Mouse (Mus musculus) erythroblast, embryonic 14.5 days (primary cell): ENCODE data around the gene Thap4. TPM values are rescaled to one million over a fixed set of nuclear protein-coding genes. Genes with fewer than 3 reads are reported as not detected.

Experiments used
- H3K27me3 ChIP-seq: 2 replicates; pipeline ENCODE4 v1.6.1; 2012; ENCODE audit warnings: inconsistent platforms; ENCODE audit not compliant: control insufficient read depth
- H3K36me3 ChIP-seq: 2 replicates; pipeline ENCODE4 v1.6.1; 2012; ENCODE audit warnings: mild to moderate bottlenecking, inconsistent platforms; ENCODE audit not compliant: control insufficient read depth
- H3K4me1 ChIP-seq: 2 replicates; pipeline ENCODE4 v1.6.1; 2012; ENCODE audit warnings: inconsistent platforms; ENCODE audit not compliant: control insufficient read depth
- H3K4me3 ChIP-seq: replicated peaks from 2 replicates; pipeline ENCODE3; 2012; ENCODE audit warnings: moderate library complexity, mild to moderate bottlenecking, inconsistent platforms
- H3K9me3 ChIP-seq: 2 replicates; pipeline ENCODE4 v1.6.1; 2012; ENCODE audit warnings: low read length, inconsistent platforms, mixed read lengths; ENCODE audit not compliant: control insufficient read depth
- GATA1 ChIP-seq: IDR thresholded peaks from 2 replicates; pipeline ENCODE4 v1.6.1; 2012; ENCODE audit warnings: low read length, inconsistent platforms, mixed read lengths
- TAL1 ChIP-seq: IDR thresholded peaks from 3 replicates; pipeline ENCODE4 v1.6.1; 2012; ENCODE audit warnings: low read length, inconsistent platforms, mixed read lengths
- polyA plus RNA-seq: library from polyadenylated mRNA; stranded (reverse); fragments of >175 nt; gene quantifications from 2 replicates; pipeline ENCODE4 v1.2.3, GENCODE M21; 2012

Gene Thap4
- polyA plus RNA-seq, 1 experiment, result 2.1 TPM

DNA sequence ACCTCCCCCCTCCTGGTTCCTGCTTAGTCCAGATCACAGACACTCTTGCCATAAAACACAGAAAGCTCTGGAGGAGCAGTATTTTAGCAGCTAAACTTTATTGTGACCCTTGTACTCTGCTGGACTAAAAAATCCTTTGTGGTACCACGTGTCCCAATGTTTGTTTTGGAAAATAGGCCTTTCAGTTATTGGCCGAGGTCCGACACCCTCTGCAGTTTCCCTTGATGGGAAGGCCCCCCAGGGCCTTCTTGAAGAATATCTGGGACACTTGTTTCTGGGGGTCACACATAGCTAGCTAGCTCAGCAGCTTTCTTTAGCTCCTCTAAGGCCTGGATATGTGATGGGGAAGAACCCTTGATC lies 67.7 kb downstream of the Thap4 start:
- Histone ChIP-seq H3K9me3 (no peaks in the 10 kb centered on the region; the same call in 1 of the 2 replicates), H3K4me1 (peaks cover 2% of the 10 kb centered on the region; the same call in 1 of the 2 replicates), H3K27me3 (peaks cover 48% of the 10 kb centered on the region), H3K4me3 (no peak overlapping the region), H3K36me3 (no peaks in the 10 kb centered on the region)
- no peak for TF ChIP-seq TAL1
- no peak for TF ChIP-seq GATA1

DNA sequence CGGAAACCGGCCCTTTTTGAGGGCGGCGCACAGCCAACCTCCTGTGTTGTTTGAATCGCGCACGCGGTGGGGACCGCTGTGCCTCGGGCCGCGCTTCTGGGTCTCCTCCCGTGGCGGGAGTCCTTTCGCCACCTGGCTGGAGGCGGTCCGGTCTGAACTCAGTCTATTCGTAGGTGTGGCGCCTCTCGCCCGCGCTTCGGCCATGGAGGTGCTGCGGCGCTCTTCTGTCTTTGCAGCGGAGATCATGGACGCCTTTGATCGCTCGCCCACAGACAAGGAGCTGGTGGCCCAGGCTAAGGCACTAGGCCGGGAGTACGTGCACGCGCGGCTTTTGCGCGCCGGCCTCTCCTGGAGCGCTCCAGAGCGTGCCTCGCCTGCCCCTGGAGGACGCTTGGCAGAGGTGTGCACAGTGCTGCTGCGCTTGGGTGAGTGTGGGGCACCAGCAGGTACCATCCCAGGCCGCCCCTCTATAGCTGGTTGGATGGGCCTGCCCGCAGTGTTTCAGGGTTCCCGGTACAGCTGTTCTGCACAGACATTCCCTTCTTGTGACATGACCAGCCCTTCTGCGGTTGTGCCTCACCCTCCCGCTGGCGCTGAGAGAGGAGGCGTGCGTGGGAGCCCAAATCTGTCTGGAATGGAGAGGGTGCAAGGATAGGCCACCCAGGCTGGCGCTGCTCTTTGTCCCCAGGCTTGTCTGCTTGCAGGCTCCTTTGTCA lies 68.3 kb downstream of the Thap4 start:
- peak overlapping the region; percentile 30 for H3K4me3 ChIP-seq
- peaks cover 48% of the 10 kb centered on the region for H3K27me3 ChIP-seq
- no peaks in the 10 kb centered on the region for H3K36me3 ChIP-seq
- peaks cover 2% of the 10 kb centered on the region; the same call in 1 of the 2 replicates for H3K4me1 ChIP-seq
- TF ChIP-seq TAL1, result no peak
- no peak for TF ChIP-seq GATA1
- no peaks in the 10 kb centered on the region; the same call in 1 of the 2 replicates for H3K9me3 ChIP-seq

DNA sequence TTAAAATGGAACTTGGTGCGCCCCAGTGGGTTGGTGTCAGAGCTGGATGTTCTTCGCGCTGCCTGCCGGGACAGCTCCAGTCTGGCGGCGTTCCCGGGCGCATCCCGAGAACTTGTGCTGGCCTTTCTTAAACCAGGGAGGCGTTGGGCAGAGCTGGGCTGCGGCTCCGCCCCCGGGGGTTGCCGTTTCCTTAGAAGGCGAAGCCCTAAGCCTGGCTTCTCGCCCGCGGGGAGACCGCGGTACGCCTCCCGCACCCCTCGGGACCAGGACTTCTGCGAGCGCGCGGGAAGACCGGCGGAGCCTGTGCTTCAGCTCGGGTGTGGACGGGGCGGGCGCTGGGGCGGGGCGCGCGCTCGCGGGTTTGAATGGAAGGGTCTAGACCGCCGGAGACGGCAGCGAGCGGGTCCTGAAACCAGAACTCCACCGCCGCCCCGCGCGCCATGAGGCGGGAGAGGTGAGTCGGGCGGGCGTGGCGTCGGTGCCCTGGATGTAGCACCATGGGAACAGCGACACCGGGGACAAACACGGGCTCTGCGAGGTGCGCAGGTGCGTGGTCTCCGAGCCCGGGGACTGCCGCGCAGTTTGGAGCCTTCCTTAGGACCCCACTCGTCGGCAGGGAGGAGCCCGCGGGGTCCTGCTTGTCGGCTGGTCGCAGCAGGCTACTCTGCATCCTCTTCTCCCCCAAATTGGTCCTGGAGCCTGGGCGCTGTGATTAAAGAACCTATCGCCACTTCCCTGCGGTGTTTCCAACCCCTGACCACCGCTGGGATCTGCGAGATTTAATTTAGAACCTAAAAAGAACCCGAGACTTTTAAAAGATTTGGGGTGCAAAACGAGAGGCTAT lies 69.0 kb downstream of the Thap4 start, which contains the start of gene Bok:
Gene Bok, plus strand, starts transcription at position 260 of the 844 bp plus-strand sequence.
- TF ChIP-seq GATA1 (no peak), TAL1 (no peak)
- Histone ChIP-seq H3K36me3 (no peaks in the 10 kb centered on the region), H3K9me3 (no peaks in the 10 kb centered on the region; the same call in 1 of the 2 replicates), H3K27me3 (peaks cover 48% of the 10 kb centered on the region), H3K4me3 (peak within 1 kb of the TSS; percentile 31), H3K4me1 (peaks cover 2% of the 10 kb centered on the region; the same call in 1 of the 2 replicates)

DNA sequence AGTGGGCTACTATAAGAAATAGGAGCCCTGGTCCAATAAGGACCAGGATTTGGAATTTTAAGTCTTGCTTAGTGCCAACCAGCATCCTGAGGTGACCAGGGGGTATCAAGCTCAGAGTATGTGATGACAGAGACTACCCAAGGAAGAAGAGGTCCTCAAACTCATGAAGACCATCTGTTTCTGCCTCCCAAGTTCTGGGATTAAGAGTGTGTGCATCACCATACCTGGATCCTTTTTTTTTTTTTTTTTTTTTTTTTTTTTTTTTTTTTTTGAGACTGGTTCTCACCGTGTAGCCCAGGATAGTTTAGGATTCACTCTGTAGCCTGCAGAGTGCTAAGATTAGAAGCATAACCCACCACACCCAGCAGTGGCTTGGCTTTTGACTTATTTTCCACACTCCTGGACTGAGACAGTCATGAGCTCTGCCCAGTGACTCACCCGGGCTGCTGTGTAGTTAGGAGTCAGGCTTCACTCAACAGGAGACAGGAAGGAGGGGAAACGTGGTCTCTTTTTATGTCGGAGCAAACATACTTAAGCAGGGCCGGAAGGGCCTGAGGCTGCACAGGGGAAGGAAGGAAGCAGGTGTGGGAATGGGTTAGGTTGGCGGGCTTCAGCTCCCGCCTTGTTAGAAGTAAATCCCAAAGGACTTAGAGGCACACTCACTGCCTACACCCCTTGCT lies 74.6 kb downstream of the Thap4 start:
- Histone ChIP-seq H3K9me3 (no peaks in the 10 kb centered on the region), H3K4me3 (no peak overlapping the region), H3K4me1 (no peaks in the 10 kb centered on the region), H3K27me3 (peaks cover 16% of the 10 kb centered on the region), H3K36me3 (no peaks in the 10 kb centered on the region)
- TF ChIP-seq TAL1 (no peak), GATA1 (no peak)

DNA sequence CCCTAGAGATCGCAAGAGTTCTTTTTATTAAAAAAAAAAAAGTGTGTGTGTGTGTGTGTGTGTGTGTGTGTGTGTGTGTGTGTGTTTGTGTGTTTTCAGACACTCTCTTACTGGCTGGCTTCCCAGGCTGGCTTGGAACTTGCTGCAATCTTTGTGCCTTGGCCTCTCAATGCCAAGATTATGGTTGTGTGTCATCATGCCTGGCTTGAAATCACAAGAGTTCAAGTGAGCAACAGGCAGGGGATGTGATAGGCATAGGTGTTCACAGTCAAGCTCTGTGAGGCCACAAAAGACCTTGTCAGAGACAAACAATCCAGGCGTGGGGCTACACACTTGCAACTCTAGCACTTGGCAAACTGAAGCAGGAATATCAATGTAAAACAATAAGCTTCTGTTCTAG lies 76.3 kb downstream of the Thap4 start:
- no peak for TF ChIP-seq GATA1
- no peak for TF ChIP-seq TAL1
- Histone ChIP-seq H3K4me1 (no peaks in the 10 kb centered on the region), H3K9me3 (peaks cover 5% of the 10 kb centered on the region; the same call in 1 of the 2 replicates), H3K27me3 (peaks cover 2% of the 10 kb centered on the region; the same call in 1 of the 2 replicates), H3K36me3 (no peaks in the 10 kb centered on the region), H3K4me3 (no peak overlapping the region)

DNA sequence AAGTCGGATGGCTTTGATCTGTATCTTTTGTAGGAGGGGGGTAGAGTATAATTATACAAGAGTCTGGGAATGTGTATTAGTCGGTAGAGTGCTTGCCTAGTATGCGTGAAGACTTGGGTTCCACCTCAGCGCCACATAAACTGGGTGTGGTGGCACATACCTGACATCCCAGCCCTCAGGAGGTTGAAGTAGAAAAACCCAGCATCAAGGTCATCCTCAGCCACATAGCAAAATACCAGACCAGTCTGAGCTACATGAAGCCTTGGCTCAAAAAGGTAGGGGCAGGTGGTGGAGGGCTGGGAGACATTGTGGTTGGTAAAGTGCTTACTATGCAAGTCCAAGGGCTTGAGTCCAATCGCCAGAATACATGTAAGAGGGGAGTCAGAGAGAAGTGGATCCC lies 82.0 kb downstream of the Thap4 start:
- TF ChIP-seq GATA1 (no peak), TAL1 (no peak)
- Histone ChIP-seq H3K27me3 (no peaks in the 10 kb centered on the region), H3K4me3 (no peak overlapping the region), H3K36me3 (no peaks in the 10 kb centered on the region), H3K9me3 (peaks cover 5% of the 10 kb centered on the region; the same call in 1 of the 2 replicates), H3K4me1 (peaks cover 12% of the 10 kb centered on the region)

DNA sequence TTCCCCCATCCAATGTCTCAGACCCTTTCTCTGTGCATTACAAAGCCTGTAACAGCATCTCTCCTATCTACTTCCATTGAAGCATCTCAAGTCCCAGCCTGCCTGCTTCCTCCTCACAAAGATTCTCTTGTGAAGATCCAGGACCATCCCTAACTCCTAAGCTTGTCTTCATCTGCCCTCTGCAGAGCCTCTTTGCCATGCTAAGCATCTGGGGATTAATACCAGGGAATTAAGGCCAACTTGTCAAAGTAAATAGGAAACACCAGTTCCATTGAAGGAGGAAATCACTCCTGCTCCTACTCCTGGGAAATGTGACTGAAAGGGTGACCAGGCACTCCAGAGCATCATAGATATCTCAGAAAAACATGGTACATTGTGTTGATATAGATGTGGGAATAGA lies 84.7 kb downstream of the Thap4 start:
- H3K4me3 ChIP-seq, result no peak overlapping the region
- no peaks in the 10 kb centered on the region for H3K27me3 ChIP-seq
- H3K9me3 ChIP-seq, result peaks cover 5% of the 10 kb centered on the region; the same call in 1 of the 2 replicates
- no peak for TF ChIP-seq TAL1
- TF ChIP-seq GATA1, result no peak
- no peaks in the 10 kb centered on the region for H3K36me3 ChIP-seq
- H3K4me1 ChIP-seq, result peaks cover 26% of the 10 kb centered on the region

DNA sequence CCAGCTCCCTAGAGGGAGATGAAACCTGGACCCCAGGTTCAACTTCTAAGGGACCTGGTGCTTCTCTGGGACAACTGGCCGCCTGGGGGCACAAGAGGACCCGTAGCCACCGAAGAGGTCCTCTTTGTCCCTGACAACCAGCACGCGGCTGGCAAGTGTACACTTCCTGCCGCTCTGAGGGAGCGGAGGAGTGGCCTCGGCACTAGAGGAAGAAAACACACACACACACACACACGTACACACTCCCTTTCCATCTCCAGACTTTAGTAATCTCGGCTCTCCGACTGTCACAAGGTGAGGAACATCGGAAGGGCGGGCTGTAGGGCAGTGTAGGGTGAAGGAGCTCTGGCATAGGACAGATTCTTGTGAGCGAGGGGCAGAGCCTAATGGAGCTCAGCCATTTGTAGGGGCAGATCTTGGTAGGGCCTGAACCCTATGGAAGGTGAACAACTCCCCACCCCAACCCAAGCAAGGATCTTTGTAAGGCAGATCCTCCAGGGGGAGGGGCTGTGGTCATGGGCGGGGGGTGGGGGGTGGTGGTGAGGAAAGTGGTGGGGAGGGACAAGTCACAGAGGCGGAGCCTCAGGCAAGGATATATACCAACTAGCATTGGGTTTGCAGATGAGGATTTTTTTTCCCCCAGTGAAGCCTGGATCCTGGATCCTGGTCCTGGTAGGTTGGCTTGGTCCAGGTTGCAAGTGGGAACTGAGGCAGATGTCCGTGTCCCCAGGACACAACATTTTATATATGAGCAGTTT lies 85.7 kb downstream of the Thap4 start:
- H3K4me3 ChIP-seq, result peak overlapping the region; percentile 48
- no peak for TF ChIP-seq TAL1
- no peak for TF ChIP-seq GATA1
- H3K27me3 ChIP-seq, result no peaks in the 10 kb centered on the region
- peaks cover 3% of the 10 kb centered on the region; the same call in 1 of the 2 replicates for H3K9me3 ChIP-seq
- peaks cover 26% of the 10 kb centered on the region for H3K4me1 ChIP-seq
- no peaks in the 10 kb centered on the region for H3K36me3 ChIP-seq
